ENCODE assay signal across 10 mouse cellular contexts in the genomic region with DNA sequence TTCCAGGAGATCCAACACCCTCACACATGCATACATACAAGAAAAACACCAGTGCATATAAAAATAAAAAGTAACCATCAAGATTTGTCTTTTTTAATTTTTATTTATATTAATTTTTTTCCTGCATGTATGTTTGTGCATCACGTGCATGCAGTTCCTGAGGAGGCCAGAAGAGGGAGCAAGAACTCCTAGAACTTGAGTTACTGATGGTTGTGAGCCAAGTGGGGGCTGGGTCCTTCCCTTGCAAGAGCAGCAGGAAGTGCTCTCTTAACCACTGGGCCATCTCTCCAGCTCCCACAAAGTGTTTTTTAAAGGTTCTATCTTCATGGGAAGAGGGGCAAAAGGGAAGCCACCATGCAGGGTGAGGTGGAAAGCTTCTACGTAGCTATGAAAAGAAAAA. TPM values are rescaled to one million over a fixed set of nuclear protein-coding genes. Genes with fewer than 3 reads are reported as not detected.
DNase-seq lines count a peak whose midpoint lies in the region; ATAC-seq and TF ChIP-seq lines count a peak whose summit lies in the region.
"Had no signal": no experiment of that assay in that cellular context is flagged by ENCODE, and none has a peak within 500 bp of the region (broad histone marks: within the 10 kb centered on the region; RNA-seq: fewer than 3 reads in every experiment).

No protein-coding gene starts in this region.

- H3K27me3 ChIP-seq in stomach, postnatal 0 days (ENCODE audit: control insufficient read depth, insufficient read depth, low read length), result no peaks in the 10 kb centered on the region
- H3K27me3 ChIP-seq: stomach, embryonic 15.5 days had no signal

- no peak overlapping the region for H3K9ac ChIP-seq in stomach, postnatal 0 days (ENCODE audit: low read length)
- H3K9ac ChIP-seq: stomach, embryonic 15.5 days had no signal

- no peak for TF ChIP-seq EP300 in stomach, postnatal 0 days (optimal IDR thresholded peaks at IDR 0.05)

- intact Hi-C loops in heart, postnatal 25 days (cut with DNase I), result no loop called here

- no peaks in the 10 kb centered on the region for H3K9me3 ChIP-seq in stomach, postnatal 0 days (ENCODE audit: control insufficient read depth, low read length)
- H3K9me3 ChIP-seq: stomach, embryonic 15.5 days had no signal

- no peak overlapping the region for H3K4me2 ChIP-seq in stomach, postnatal 0 days (replicated peaks; ENCODE audit: low read depth)
- H3K4me2 ChIP-seq: stomach, embryonic 15.5 days had no signal

- no peak overlapping the region for H3K4me3 ChIP-seq in stomach, postnatal 0 days (ENCODE audit: low read depth, low read length)
- H3K4me3 ChIP-seq: stomach, embryonic 15.5 days had no signal

- ATAC-seq in stomach, postnatal 0 days (ENCODE audit: low FRiP score, low TSS enrichment), result no peak

- H3K36me3 ChIP-seq in stomach, postnatal 0 days (ENCODE audit: control insufficient read depth, insufficient read depth, low read length), result peaks cover 30% of the 10 kb centered on the region

- peak; percentile 75 for TF ChIP-seq CTCF in stomach, postnatal 0 days (IDR thresholded peaks at IDR 0.05; ENCODE audit: low read depth)

- DNase-seq in heart, postnatal 4 days, result peak; percentile 72
- DNase-seq in heart, postnatal 25 days (ENCODE audit: low spot score), result no peak
- DNase-seq in right cerebral cortex, postnatal 4 days, result peak; percentile 71
- DNase-seq in right cerebral cortex, postnatal 36 days (ENCODE audit: low spot score in 2 of 2), result no peak
- peak; percentile 65 for DNase-seq in brain, adult 2 months (ENCODE audit: low read depth, low spot score)
- DNase-seq in stomach, postnatal 0 days (ENCODE audit: low spot score), result peak; percentile 82
- no peak for DNase-seq in urinary bladder, postnatal 10 days (ENCODE audit: low spot score)
- DNase-seq in ovary, adult 18-20 months (ENCODE audit: low spot score), result no peak

- 86% methylated on average over 2 of the region's 2 CpGs for WGBS in stomach, postnatal 0 days

- peaks cover 5% of the 10 kb centered on the region; the same call in 1 of the 2 replicates for H3K4me1 ChIP-seq in stomach, postnatal 0 days (replicated peaks; ENCODE audit: control insufficient read depth, insufficient read depth)

- H3K27ac ChIP-seq in stomach, postnatal 0 days (replicated peaks), result no peak overlapping the region
- H3K27ac ChIP-seq: stomach, embryonic 15.5 days had no signal

RNA-seq across cellular contexts. Expression of a gene that starts 9.1 kb away (rescaled TPM):
- total RNA-seq in heart, postnatal 4 days (2021), result 100 to 1,000 TPM; 107 to 113 TPM
- total RNA-seq in heart, postnatal 25 days (2021), result 10 to 100 TPM; 33.1 to 41.7 TPM
- polyA plus RNA-seq in stomach, postnatal 0 days (2015; fragmentation: Nextera tagmentation; extraction: Ambion mirVana), result 50.8 TPM in 2 replicates

RNA-seq across cellular contexts. Expression of a gene that starts 21.8 kb away (rescaled TPM):
- 10 to 100 TPM; 19.4 to 20.9 TPM for total RNA-seq in heart, postnatal 4 days (2021)
- 10 to 100 TPM; 17.5 to 18.3 TPM for total RNA-seq in heart, postnatal 25 days (2021)
- polyA plus RNA-seq in stomach, postnatal 0 days (2015; fragmentation: Nextera tagmentation; extraction: Ambion mirVana), result 20.7 and 20.8 TPM in 2 replicates

RNA-seq across cellular contexts. Expression of a gene that starts 27.9 kb away (rescaled TPM):
- total RNA-seq in heart, postnatal 4 days (2021), result 10 to 100 TPM; 29.0 to 29.2 TPM
- 10 to 100 TPM; 32.3 TPM for total RNA-seq in heart, postnatal 25 days (2021)
- polyA plus RNA-seq in stomach, postnatal 0 days (2015; fragmentation: Nextera tagmentation; extraction: Ambion mirVana), result 10.3 and 10.6 TPM in 2 replicates

RNA-seq across cellular contexts. Expression of a gene that starts 51.8 kb away (rescaled TPM):
- not detected for total RNA-seq in heart, postnatal 4 days (2021)
- total RNA-seq in heart, postnatal 25 days (2021), result not detected
- 768 and 930 TPM in 2 replicates for polyA plus RNA-seq in stomach, postnatal 0 days (2015; fragmentation: Nextera tagmentation; extraction: Ambion mirVana)
- total RNA-seq: heart, postnatal 14 days had no signal

Comparison
In these comparisons a context has a peak if more than half of its experiments do, and no peak if none do; other contexts are left out.
1. DNase-seq: peak in heart, postnatal 4 days (single experiment), right cerebral cortex, postnatal 4 days (single experiment), brain, adult 2 months (single experiment) and stomach, postnatal 0 days (single experiment); none in heart, postnatal 25 days (single experiment), right cerebral cortex, postnatal 36 days (0 of 2), urinary bladder, postnatal 10 days (single experiment) and ovary, adult 18-20 months (single experiment).